8 mouse cellular contexts compared by ENCODE assay signal in the genomic region with DNA sequence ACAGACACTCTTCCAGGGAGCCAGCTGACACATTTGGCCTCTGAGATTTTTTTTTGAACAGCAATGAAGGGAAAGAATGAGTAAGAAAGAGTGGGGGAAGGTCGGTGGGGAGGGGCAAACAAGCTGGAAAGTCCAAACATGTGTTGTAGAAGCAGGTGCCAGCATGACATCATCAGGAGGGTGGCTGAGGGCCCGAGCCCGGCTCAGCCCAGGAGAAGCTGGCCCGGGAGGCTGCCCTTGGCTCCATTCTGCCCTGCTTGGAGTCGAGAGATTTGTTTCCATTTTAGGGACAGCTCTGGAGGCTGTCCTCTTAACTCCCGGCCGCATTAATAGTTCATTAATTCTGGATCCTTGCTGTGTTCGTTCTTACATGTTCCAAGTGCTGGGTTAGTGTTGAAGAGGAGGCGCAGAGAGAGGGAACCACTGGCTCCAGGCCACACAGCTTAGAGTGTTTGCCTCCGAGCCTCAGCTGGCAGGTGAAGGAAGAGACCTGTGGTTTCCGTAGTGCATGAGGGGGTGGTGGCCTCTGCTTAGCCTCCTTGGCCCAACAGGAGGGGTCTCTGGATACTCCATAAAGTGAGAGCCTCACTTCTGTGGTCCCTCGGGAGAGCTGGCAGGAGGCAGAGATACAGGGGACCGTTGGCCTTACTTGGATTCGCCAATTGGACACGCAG.
A peak's percentile ranks its signal among the peaks of the same experiment; 100 is the strongest.
DNase-seq lines count a peak whose midpoint lies in the region; ATAC-seq and TF ChIP-seq lines count a peak whose summit lies in the region.

No protein-coding gene starts in this region.

- H3K79me2 ChIP-seq in heart, adult 2 months (replicated peaks; ENCODE audit: control insufficient read depth, insufficient read depth, low read length): no peaks in the 10 kb centered on the region

- intact Hi-C loops in heart, adult 2 months (cut with DNase I): no loop called here

- H3K36me3 ChIP-seq in heart, adult 2 months (ENCODE audit: control insufficient read depth, insufficient read depth, low read length): 0 out of 2 replicates have a peak, but pooled peaks cover 2% of the 10 kb centered on the region
- H3K36me3 ChIP-seq in kidney, embryonic 14.5 days (ENCODE audit: control insufficient read depth, insufficient read depth, low read length): no peaks in the 10 kb centered on the region
- H3K36me3 ChIP-seq in neural tube, embryonic 15.5 days: no peaks in the 10 kb centered on the region

- H3K4me3 ChIP-seq in layer of hippocampus, adult 2 months: no peak overlapping the region
- no peak overlapping the region for H3K4me3 ChIP-seq in heart, adult 2 months
- no peak overlapping the region for H3K4me3 ChIP-seq in kidney, embryonic 14.5 days (ENCODE audit: low read length)
- H3K4me3 ChIP-seq in neural tube, embryonic 15.5 days (replicated peaks): no peak overlapping the region

- TF ChIP-seq POLR2A in heart, adult 2 months (IDR thresholded peaks at IDR 0.05; ENCODE audit: insufficient read depth, low read depth, low read length): no peak

- H3K27me3 ChIP-seq in heart, adult 2 months (ENCODE audit: control insufficient read depth, insufficient read depth, low read length): no peaks in the 10 kb centered on the region
- no peaks in the 10 kb centered on the region for H3K27me3 ChIP-seq in kidney, embryonic 14.5 days (ENCODE audit: control insufficient read depth, insufficient read depth, low read length)
- no peaks in the 10 kb centered on the region for H3K27me3 ChIP-seq in neural tube, embryonic 15.5 days (replicated peaks)

- H3K9me3 ChIP-seq in kidney, embryonic 14.5 days (ENCODE audit: control insufficient read depth, low read length): no peaks in the 10 kb centered on the region
- no peaks in the 10 kb centered on the region for H3K9me3 ChIP-seq in neural tube, embryonic 15.5 days (replicated peaks)

- 12% methylated on average over 15 of the region's 15 CpGs for WGBS in heart, adult 2 months
- 74% methylated on average over 15 of the region's 15 CpGs for WGBS in kidney, embryonic 14.5 days
- 49% methylated on average over 15 of the region's 15 CpGs for WGBS in neural tube, embryonic 15.5 days

- no peak for TF ChIP-seq CTCF in layer of hippocampus, adult 2 months (conservative IDR thresholded peaks at IDR 0.05)
- TF ChIP-seq CTCF in heart, adult 2 months (IDR thresholded peaks at IDR 0.05): no peak

- H3K4me1 ChIP-seq in heart, adult 2 months (ENCODE audit: control insufficient read depth, insufficient read depth, low read length): peaks cover 79% of the 10 kb centered on the region
- H3K4me1 ChIP-seq in kidney, embryonic 14.5 days (ENCODE audit: control insufficient read depth, insufficient read depth, low read length): peaks cover 96% of the 10 kb centered on the region
- peaks cover 85% of the 10 kb centered on the region for H3K4me1 ChIP-seq in neural tube, embryonic 15.5 days

- peak; percentile 44 for ATAC-seq in CD4-positive, CD25-positive, alpha-beta regulatory T cell, adult 4 months
- ATAC-seq in kidney, embryonic 14.5 days (ENCODE audit: low FRiP score, low TSS enrichment): no peak
- ATAC-seq in neural tube, embryonic 15.5 days (ENCODE audit: low FRiP score): no peak

- no peak overlapping the region for H3K4me2 ChIP-seq in kidney, embryonic 14.5 days (replicated peaks; ENCODE audit: low read depth, low read length)
- H3K4me2 ChIP-seq in neural tube, embryonic 15.5 days: no peak overlapping the region

- H3K27ac ChIP-seq in layer of hippocampus, adult 2 months: peak overlapping the region; percentile 61
- H3K27ac ChIP-seq in heart, adult 2 months: peak overlapping the region; percentile 85
- peak overlapping the region; percentile 72; the same call in 1 of the 2 replicates for H3K27ac ChIP-seq in kidney, embryonic 14.5 days (ENCODE audit: low read depth, low read length)
- H3K27ac ChIP-seq in neural tube, embryonic 15.5 days (replicated peaks): peak overlapping the region; percentile 56; the same call in 1 of the 2 replicates

- TF ChIP-seq EP300 in heart, adult 2 months (IDR thresholded peaks at IDR 0.05; ENCODE audit: insufficient read depth, low read depth, low read length): no peak

- peak overlapping the region; percentile 15 for H3K9ac ChIP-seq in heart, adult 2 months (ENCODE audit: low read depth, low read length)
- H3K9ac ChIP-seq in kidney, embryonic 14.5 days (ENCODE audit: low read depth, low read length): no peak overlapping the region; the same call in 1 of the 2 replicates
- no peak overlapping the region for H3K9ac ChIP-seq in neural tube, embryonic 15.5 days (replicated peaks)

- peak in 1 of 2 experiments; percentile 38 for DNase-seq in layer of hippocampus, adult 2 months (ENCODE audit: low spot score in 2 of 2)
- DNase-seq in layer of hippocampus, adult 9-11 months: no peak
- DNase-seq in cerebellum, adult 9-11 months: peak; percentile 49
- peak; percentile 83 to 90 for DNase-seq in heart, adult 2 months
- no peak for DNase-seq in layer of hippocampus, postnatal 25 days (ENCODE audit: extremely low spot score in 1 of 2, low spot score in 1 of 2)

Comparison
In these comparisons a context has a peak if more than half of its experiments do, and no peak if none do; other contexts are left out.
1. DNase-seq: peak in cerebellum, adult 9-11 months (single experiment) and heart, adult 2 months (2 of 2); none in layer of hippocampus, adult 9-11 months (single experiment) and layer of hippocampus, postnatal 25 days (0 of 2).
2. Peak in every context shown above with its lines, with median percentiles within 50 percentile points of each other: H3K27ac ChIP-seq.